Mouse (Mus musculus): ENCODE results near the gene Tnfrsf14. TPM values are rescaled to one million over a fixed set of nuclear protein-coding genes. Genes with fewer than 3 reads are reported as not detected.
A peak's percentile ranks its signal among the peaks of the same experiment; 100 is the strongest.

The Tnfrsf14 gene
- total RNA-seq, 2 experiments from 2014 or later: 1.3 to 1.9 TPM

DNA sequence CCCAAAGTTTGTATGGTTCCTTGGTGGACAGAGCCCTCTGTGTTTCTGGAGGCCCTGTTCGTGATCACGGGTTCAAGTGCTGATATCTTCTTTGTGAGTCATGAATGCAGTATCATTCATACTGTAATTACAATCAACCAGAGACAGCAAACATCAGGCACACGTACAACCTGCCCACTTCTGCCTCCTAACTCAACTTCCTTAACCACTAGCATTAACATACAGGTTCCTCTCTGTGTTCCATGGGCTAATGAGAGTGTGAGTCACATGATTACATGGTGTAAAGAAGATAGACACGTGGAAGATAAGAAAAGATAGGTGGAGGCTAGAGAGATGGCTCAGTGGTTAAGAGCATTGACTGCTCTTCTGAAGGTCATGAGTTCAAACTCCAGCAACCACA lies 11.7 kb downstream of the Tnfrsf14 start:
- DNase-seq (ENCODE audit: low spot score): no peak

DNA sequence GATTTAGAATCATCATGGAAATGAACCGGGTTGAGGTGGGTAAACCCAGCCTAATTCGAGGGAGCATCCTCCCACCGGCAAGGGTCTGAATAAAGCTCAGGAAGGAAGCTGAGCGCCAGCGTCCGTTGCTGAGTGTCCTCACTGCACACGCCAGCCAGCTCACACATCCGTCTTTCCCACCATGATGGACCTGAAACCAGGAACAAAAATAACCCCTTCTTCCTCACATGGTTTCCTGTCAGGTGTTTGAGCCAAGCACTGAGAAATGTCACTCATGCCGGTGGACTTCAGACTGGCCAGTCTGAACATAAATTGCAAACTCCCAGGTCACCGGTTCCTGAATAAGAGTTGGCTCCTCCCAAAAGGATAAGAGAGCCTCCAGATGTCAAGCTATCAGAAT lies 13.1 kb downstream of the Tnfrsf14 start:
- no peak for DNase-seq (ENCODE audit: low spot score)

DNA sequence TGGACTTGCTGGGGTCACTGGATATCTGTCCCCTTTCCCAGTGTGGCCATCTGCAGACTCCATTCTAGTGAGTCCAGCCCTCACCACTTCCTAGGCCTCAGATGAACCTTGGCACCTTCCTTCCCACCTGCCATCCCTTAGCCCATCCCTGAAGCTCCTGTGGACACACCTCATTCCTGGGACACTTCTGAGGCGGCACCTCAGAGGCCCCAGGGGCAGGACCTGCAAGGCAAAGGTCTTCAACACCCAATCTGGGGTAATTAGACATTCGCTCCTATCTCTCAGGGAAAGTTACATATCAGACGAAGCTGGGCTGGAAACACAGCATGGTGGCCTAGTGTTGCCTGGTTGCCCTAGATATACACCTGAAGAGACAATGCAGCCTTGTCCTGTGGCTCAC lies 13.7 kb downstream of the Tnfrsf14 start:
- no peak for DNase-seq (ENCODE audit: low spot score)

GRCm38 (mm10) chr4:154914252-154914651 lies 14.1 kb downstream of the Tnfrsf14 start:
- no peak for DNase-seq (ENCODE audit: low spot score)

DNA sequence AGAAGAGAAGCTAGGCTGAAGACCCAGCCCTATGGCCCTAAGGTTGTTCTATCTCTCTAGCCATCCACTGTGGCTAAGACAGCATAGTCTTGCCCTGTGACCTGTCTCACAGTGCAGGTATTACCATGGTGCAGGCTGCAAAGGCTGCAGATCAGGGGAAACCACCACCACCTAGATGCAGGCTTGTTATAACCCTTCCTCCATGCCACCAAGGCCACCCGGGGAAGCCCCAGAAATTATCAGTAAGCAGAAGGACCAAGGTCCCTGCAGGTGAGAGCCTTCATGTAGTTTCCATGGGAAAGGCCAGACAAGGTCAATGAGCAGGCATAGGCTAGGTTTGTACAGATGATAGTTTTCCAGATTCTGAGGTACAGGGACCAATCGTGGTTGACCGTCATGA lies 14.5 kb downstream of the Tnfrsf14 start:
- no peak for DNase-seq (ENCODE audit: low spot score)

DNA sequence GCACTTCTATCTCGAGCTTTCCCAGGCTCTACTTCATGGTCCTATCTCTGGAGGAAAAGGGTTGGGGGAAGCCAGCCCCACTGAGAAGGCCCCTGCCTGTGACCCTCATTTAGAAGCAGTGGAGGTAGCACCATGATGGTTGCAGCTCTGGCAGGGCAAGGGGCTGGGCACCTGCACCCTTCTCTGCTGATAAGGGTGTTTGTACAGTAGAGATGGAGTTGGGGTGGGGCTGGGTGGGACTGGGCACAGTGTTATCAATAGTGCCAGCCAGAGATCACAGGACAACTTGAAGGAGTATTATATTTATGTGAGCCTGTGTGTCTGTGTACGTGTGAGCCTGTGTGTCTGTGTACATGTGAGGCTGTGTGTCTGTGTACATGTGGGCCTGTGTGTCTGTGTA lies 16.7 kb downstream of the Tnfrsf14 start:
- no peak for DNase-seq (ENCODE audit: low spot score)

- no peak for DNase-seq (ENCODE audit: low spot score)
These were observed 17.5 kb downstream of the Tnfrsf14 start for GRCm38 (mm10) chr4:154910606-154911522.

GRCm38 (mm10) chr4:154908490-154908889 lies 19.9 kb downstream of the Tnfrsf14 start:
- DNase-seq (ENCODE audit: low spot score): no peak

DNA sequence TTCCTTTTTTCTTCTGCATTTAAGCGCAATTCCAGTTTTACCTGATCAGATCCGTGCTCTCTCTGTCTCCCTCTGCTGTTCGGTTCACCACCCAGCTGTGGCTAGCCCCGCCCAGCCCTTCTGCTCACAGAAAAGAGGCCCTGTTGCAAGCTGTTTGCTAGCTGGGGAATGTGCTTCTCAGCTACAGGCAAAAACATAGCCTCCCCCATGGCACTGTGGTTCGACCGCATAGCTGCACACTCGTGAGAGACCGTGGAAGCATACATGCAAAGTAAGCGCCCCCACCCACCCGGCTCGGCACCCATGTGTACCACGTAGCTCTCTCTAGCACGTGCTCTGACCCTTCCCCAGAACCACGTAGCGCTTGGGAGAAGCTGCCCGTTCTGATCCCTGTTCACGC lies 20.5 kb downstream of the Tnfrsf14 start:
- peak; percentile 69 for DNase-seq (ENCODE audit: low spot score)

GRCm38 (mm10) chr4:154904185-154905071 lies 23.9 kb downstream of the Tnfrsf14 start:
- DNase-seq (ENCODE audit: low spot score): peak; percentile 69

GRCm38 (mm10) chr4:154902371-154902770 lies 26.0 kb downstream of the Tnfrsf14 start:
- no peak for DNase-seq (ENCODE audit: low spot score)

- DNase-seq (ENCODE audit: low spot score): peak; percentile 77
These were observed 29.6 kb downstream of the Tnfrsf14 start, which contains the start of gene Fam213b for GRCm38 (mm10) chr4:154898506-154899446. Gene Fam213b (minus strand): TSS chr4:154899135.

DNA sequence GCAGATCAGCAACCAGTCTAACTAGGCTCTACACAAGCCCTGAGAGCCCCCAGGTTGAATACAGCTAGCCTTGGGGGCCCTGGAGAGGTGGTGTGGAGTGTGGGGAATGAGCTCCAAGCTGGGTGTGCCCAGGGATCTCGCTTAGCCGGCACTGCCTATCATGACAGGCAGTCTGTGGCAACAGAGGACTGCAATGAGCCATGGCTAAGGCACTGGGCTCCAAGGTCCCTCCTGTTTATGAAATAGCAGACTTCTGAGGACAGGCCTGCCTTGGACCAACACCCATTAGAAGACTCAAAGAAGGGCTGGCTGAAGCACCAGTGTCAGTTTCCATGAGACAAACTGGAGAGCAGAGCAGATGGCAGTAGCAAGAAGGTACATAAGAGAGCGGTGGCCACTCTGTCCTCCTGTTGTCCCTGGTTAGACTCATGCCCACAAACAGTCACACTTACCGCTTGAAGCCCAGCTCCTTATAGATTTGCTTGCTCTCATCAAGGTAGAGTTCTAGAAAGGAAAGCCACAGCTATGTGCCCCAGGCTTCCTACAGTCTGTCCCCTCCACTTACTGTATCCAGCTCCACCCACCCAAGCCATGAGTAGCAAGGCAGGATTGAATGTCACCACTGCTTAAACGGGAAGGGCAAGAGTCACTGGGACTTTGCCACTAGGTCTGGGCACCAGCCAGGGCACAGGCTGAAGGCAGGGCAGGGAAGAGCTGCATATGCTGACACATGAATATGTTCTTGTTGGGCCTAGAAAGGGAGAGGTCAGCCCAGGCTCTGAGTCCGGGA lies 30.5 kb downstream of the Tnfrsf14 start:
- DNase-seq (ENCODE audit: low spot score): peak; percentile 79

DNA sequence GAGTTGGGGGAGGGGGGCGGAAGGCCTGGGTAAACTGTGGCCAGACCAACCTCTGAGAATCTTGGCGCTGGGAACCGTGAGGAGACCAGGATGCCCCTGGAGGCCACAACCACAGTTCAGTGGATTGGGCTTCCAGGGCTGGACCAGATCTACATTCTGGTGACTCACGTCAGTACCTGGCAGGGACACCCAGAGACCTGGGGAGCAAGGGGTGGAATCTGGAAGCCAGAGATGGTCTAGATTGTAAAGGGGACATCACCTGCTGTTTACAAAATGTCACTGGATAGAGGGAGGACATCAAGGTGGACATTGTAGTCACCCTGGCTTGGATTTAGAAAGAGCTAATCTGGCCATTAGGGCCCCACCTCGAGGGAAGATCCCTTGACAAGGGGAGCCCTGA lies 32.8 kb downstream of the Tnfrsf14 start:
- no peak for DNase-seq (ENCODE audit: low spot score)

GRCm38 (mm10) chr4:154890887-154891286 lies 37.5 kb downstream of the Tnfrsf14 start:
- DNase-seq (ENCODE audit: low spot score): no peak

- DNase-seq (ENCODE audit: low spot score): no peak
These were observed 40.6 kb downstream of the Tnfrsf14 start for GRCm38 (mm10) chr4:154887593-154888250.

- no peak for DNase-seq (ENCODE audit: low spot score)
These were observed 41.3 kb downstream of the Tnfrsf14 start for GRCm38 (mm10) chr4:154886876-154887592.

- no peak for DNase-seq (ENCODE audit: low spot score)
These were observed 42.9 kb downstream of the Tnfrsf14 start for GRCm38 (mm10) chr4:154885416-154885815.
